Mouse (Mus musculus): ENCODE measurements at regions not wholly inside any gene's neighbourhood (a gene's known extent, or its start where the extent isn't known, plus 50 kb on each side); places are given as distances from the start of the nearest gene placed in this dataset.

- TF ChIP-seq CEBPB (IDR thresholded peaks at IDR 0.05; ENCODE audit: insufficient read depth, poor library complexity, severe bottlenecking) = no peak
- TF ChIP-seq POLR2A (IDR thresholded peaks at IDR 0.05; ENCODE audit: insufficient read length, low read depth) = no peak
- no peak for TF ChIP-seq POLR2AphosphoS2 (IDR thresholded peaks at IDR 0.05; ENCODE audit: insufficient read length, low read depth)
- no peak for TF ChIP-seq TCF12 (IDR thresholded peaks at IDR 0.05; ENCODE audit: insufficient read depth, poor library complexity, severe bottlenecking)
- TF ChIP-seq MYOG (IDR thresholded peaks at IDR 0.05; ENCODE audit: control insufficient read depth in 1 of 3, insufficient read depth in 1 of 3, insufficient read length in 2 of 3, low read depth in 2 of 3) = no peak
- no peak for TF ChIP-seq E2F4 (IDR thresholded peaks at IDR 0.05; ENCODE audit: insufficient read depth)
Measured at GRCm38 (mm10) chr8:11970515-11970914, 130.2 kb downstream of the Tex29 start.
